Mouse (Mus musculus): Measurements from ENCODE around the gene Fbxo34. TPM values are rescaled to one million over a fixed set of nuclear protein-coding genes. Genes with fewer than 3 reads are reported as not detected.
A peak's percentile ranks its signal among the peaks of the same experiment; 100 is the strongest.

Gene Fbxo34
- polyA plus RNA-seq, 1 experiment = 10.2 TPM

DNA sequence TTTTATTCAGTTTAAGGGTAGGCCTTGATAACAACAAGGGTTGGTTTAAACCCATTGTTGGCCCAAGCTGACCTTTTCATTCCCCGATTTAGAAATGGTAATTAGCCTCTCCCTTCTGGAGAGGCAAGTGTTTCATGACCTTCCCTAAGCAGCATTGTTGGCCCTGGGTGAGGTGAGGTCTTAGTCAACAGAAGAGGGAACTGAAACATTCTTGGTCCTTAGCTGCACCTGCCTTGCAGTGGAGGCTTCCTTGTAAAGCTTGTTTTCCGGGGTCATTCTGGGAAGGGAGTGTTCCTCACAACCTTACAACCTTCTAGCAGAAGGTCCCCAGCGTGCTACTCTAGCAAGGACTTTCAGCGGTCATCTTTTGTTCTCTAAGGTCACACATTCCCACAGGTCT lies 122.5 kb downstream of the Fbxo34 start:
- WGBS = 76% methylated on average over 4 of the region's 4 CpGs
- TF ChIP-seq CTCF (conservative IDR thresholded peaks at IDR 0.05; ENCODE audit: insufficient read depth, insufficient read length, low read depth, low read length) (no peak), POLR2A (IDR thresholded peaks at IDR 0.05; ENCODE audit: low read depth, low read length) (no peak)
- Histone ChIP-seq H3K36me3 (ENCODE audit: control insufficient read depth, insufficient read depth, low read length) (no peaks in the 10 kb centered on the region), H3K4me3 (ENCODE audit: insufficient read depth, low read depth, low read length) (no peak overlapping the region), H3K27ac (ENCODE audit: insufficient read depth, low read depth, low read length) (no peak overlapping the region), H3K27me3 (replicated peaks; ENCODE audit: control insufficient read depth, insufficient read depth, low read length) (no peaks in the 10 kb centered on the region), H3K4me1 (ENCODE audit: control insufficient read depth, insufficient read depth, low read length) (no peaks in the 10 kb centered on the region)
- no peak for DNase-seq

DNA sequence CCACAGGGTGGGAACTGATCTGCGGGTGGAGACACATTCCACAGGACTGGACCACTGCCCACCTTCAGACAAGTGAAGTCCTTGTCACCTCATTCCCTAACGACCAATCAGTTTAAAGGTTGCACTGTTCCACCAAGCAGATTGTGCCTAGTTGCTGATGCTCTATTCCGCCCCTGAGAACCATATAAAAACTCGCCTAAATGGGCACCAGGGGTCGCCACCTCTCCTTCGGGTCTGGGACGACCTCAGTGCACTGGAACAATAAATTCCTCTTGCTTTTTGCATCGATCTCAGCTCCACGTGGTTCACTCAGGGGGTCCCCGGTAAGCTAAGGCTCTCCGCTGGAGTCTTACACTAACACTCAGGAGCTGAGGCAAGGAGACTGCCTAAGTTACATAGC lies 124.5 kb downstream of the Fbxo34 start:
- Histone ChIP-seq H3K4me3 (ENCODE audit: insufficient read depth, low read depth, low read length) (no peak overlapping the region), H3K4me1 (ENCODE audit: control insufficient read depth, insufficient read depth, low read length) (no peaks in the 10 kb centered on the region), H3K27me3 (replicated peaks; ENCODE audit: control insufficient read depth, insufficient read depth, low read length) (no peaks in the 10 kb centered on the region), H3K27ac (ENCODE audit: insufficient read depth, low read depth, low read length) (no peak overlapping the region), H3K36me3 (ENCODE audit: control insufficient read depth, insufficient read depth, low read length) (no peaks in the 10 kb centered on the region)
- TF ChIP-seq CTCF (conservative IDR thresholded peaks at IDR 0.05; ENCODE audit: insufficient read depth, insufficient read length, low read depth, low read length) (no peak), POLR2A (IDR thresholded peaks at IDR 0.05; ENCODE audit: low read depth, low read length) (no peak)
- no peak for DNase-seq
- 70% methylated on average over 11 of the region's 11 CpGs for WGBS

DNA sequence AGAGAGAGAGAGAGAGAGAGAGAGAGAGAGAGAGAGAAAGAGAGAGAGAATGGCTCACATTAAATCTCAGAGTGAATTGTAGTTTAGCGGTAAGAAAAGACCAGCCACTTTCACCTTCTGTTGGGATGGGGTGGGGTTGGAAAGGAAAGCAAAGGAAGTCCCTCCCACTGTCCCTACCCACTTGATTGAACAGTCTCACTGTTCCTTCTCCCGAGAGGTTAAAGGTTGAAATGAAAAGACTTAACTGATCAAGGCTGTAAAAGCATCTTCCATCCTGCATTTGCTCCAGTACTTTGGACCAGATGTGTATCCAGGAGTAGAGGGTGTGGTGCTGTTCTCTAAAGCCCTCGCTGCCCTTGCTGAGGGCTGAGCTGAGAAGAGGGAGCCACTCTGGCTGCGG lies 126.5 kb downstream of the Fbxo34 start:
- Histone ChIP-seq H3K4me1 (ENCODE audit: control insufficient read depth, insufficient read depth, low read length) (no peaks in the 10 kb centered on the region), H3K27ac (ENCODE audit: insufficient read depth, low read depth, low read length) (no peak overlapping the region), H3K27me3 (replicated peaks; ENCODE audit: control insufficient read depth, insufficient read depth, low read length) (no peaks in the 10 kb centered on the region), H3K36me3 (ENCODE audit: control insufficient read depth, insufficient read depth, low read length) (no peaks in the 10 kb centered on the region), H3K4me3 (ENCODE audit: insufficient read depth, low read depth, low read length) (no peak overlapping the region)
- no peak for DNase-seq
- WGBS = 69% methylated on average over 4 of the region's 4 CpGs
- TF ChIP-seq POLR2A (IDR thresholded peaks at IDR 0.05; ENCODE audit: low read depth, low read length) (no peak), CTCF (conservative IDR thresholded peaks at IDR 0.05; ENCODE audit: insufficient read depth, insufficient read length, low read depth, low read length) (no peak)

DNA sequence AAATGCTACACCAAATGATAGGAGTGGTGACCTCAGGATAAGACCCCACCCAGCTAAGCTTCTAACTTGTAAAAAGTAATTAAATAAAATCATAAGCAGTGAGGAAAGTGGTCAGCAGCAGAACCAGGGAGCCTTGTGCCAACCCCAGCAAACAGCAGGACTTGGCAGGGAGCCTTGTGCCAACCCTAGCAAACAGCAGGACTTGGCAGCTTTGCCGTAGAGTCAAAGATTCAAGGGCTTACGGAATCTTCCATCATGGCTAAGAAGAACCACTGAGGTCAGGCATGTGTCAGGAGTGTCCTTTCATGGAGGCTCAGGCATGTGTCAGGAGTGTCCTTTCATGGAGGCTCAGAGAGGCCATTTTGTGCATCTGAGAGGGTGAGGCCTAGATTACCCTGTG lies 127.9 kb downstream of the Fbxo34 start:
- DNase-seq = peak; percentile 67
- Histone ChIP-seq H3K27ac (ENCODE audit: insufficient read depth, low read depth, low read length) (no peak overlapping the region), H3K4me3 (ENCODE audit: insufficient read depth, low read depth, low read length) (no peak overlapping the region), H3K36me3 (ENCODE audit: control insufficient read depth, insufficient read depth, low read length) (no peaks in the 10 kb centered on the region), H3K4me1 (ENCODE audit: control insufficient read depth, insufficient read depth, low read length) (no peaks in the 10 kb centered on the region), H3K27me3 (replicated peaks; ENCODE audit: control insufficient read depth, insufficient read depth, low read length) (no peaks in the 10 kb centered on the region)
- WGBS = 48% methylated on average over 2 of the region's 2 CpGs
- TF ChIP-seq CTCF (conservative IDR thresholded peaks at IDR 0.05; ENCODE audit: insufficient read depth, insufficient read length, low read depth, low read length) = no peak
- TF ChIP-seq POLR2A (IDR thresholded peaks at IDR 0.05; ENCODE audit: low read depth, low read length) = no peak

DNA sequence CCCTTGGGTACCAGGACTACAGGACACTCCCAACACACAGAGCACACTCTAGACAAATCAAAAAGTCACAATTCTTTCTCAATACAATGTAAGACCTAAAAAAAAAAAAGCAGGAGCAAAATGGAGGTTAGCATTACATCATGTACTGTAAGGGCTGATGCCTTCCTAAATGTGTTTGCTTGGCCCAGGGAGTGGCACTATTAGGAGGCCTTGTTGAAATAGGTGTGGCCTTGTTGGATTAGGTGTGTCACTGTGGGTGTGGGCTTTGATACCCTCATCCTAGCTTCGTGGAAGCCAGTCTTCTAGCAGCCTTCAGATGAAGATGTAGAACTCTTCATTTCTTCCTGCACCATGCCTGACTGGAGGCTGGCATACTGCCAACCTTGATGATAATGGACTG lies 131.1 kb downstream of the Fbxo34 start:
- no peaks in the 10 kb centered on the region for H3K27me3 ChIP-seq (replicated peaks; ENCODE audit: control insufficient read depth, insufficient read depth, low read length)
- no peak for DNase-seq
- H3K27ac ChIP-seq (ENCODE audit: insufficient read depth, low read depth, low read length) = no peak overlapping the region
- no peaks in the 10 kb centered on the region for H3K36me3 ChIP-seq (ENCODE audit: control insufficient read depth, insufficient read depth, low read length)
- H3K4me1 ChIP-seq (ENCODE audit: control insufficient read depth, insufficient read depth, low read length) = no peaks in the 10 kb centered on the region
- 60% methylated on average over 1 of the region's 1 CpGs for whole genome bisulfite sequencing
- no peak for TF ChIP-seq POLR2A (IDR thresholded peaks at IDR 0.05; ENCODE audit: low read depth, low read length)
- TF ChIP-seq CTCF (conservative IDR thresholded peaks at IDR 0.05; ENCODE audit: insufficient read depth, insufficient read length, low read depth, low read length) = no peak
- H3K4me3 ChIP-seq (ENCODE audit: insufficient read depth, low read depth, low read length) = no peak overlapping the region

Other genes with a start within 250 kb of the Fbxo34 start
- gene Wdhd1, start 173.6 kb upstream of the Fbxo34 start, polyA plus RNA-seq (2012; rRNA removed) = 0.31 and 0.48 TPM in 2 replicates
- 2.8 and 3.5 TPM in 2 replicates for gene Socs4, start 173.5 kb upstream of the Fbxo34 start, polyA plus RNA-seq (2012; rRNA removed)
- 34.0 and 34.5 TPM in 2 replicates for gene Mapk1ip1l, start 152.2 kb upstream of the Fbxo34 start, polyA plus RNA-seq (2012; rRNA removed)
- 76.1 and 89.5 TPM in 2 replicates for gene Lgals3, start 82.7 kb upstream of the Fbxo34 start, polyA plus RNA-seq (2012; rRNA removed)
- gene Dlgap5, start 32.0 kb upstream of the Fbxo34 start, polyA plus RNA-seq (2012; rRNA removed) = 0.23 and 0.33 TPM in 2 replicates
- 8.9 and 9.4 TPM in 2 replicates for gene Atg14, start 120.2 kb downstream of the Fbxo34 start, polyA plus RNA-seq (2012; rRNA removed)
- 3.7 and 4.5 TPM in 2 replicates for gene Ktn1, start 198.0 kb downstream of the Fbxo34 start, polyA plus RNA-seq (2012; rRNA removed)